Mouse (Mus musculus) ES-E14 (cell line): Measurements from ENCODE around the gene Ptbp1.

Source experiments
- CHD2 ChIP-seq: IDR thresholded peaks from 2 replicates; pipeline ENCODE4 v1.6.1; 2014; ENCODE audit warnings: mild to moderate bottlenecking, low read depth, low read length, inconsistent platforms
- HCFC1 ChIP-seq: IDR thresholded peaks from 2 replicates; pipeline ENCODE4 v1.6.1; 2012; ENCODE audit warnings: low read length, inconsistent platforms, borderline replicate concordance; ENCODE audit not compliant: insufficient read depth
- MAFK ChIP-seq: IDR thresholded peaks from 2 replicates; pipeline ENCODE4 v1.6.1; 2014; ENCODE audit warnings: mild to moderate bottlenecking, low read depth, low read length, inconsistent platforms; ENCODE audit not compliant: insufficient read depth

GRCm38 (mm10) chr10:79807826-79808225 is 46.4 kb upstream of the Ptbp1 start:
- TF ChIP-seq CHD2 (no peak), HCFC1 (no peak), MAFK (no peak)
